Mouse (Mus musculus) embryonic fibroblast, embryonic 13.5 days (primary cell): Measurements from ENCODE around the gene Pcyt2.

ENCODE experiments used
- CTCF ChIP-seq: IDR thresholded peaks from 2 replicates; pipeline ENCODE4 v1.5.1; 2011; ENCODE audit warnings: mild to moderate bottlenecking, control low read depth, low read length, moderate library complexity, borderline replicate concordance; ENCODE audit not compliant: insufficient read depth
- POLR2A ChIP-seq: IDR thresholded peaks from 2 replicates; pipeline ENCODE4 v1.6.1; 2011; ENCODE audit warnings: low read depth, mild to moderate bottlenecking, control low read depth, low read length, moderate library complexity

GRCm38 (mm10) chr11:120648001-120648476 lies 30.3 kb upstream of the Pcyt2 start, which contains the start of gene Myadml2:
- TF ChIP-seq CTCF (no peak), POLR2A (no peak)
